Mouse (Mus musculus): ENCODE measurements at regions not wholly inside any gene's neighbourhood (a gene's known extent, or its start where the extent isn't known, plus 50 kb on each side); places are given as distances from the start of the nearest gene placed in this dataset.
"Not testable (repeated sequence)": the region's sequence is repeated elsewhere in the genome, so short reads cannot be mapped to it uniquely, and the experiment has no call there.

- DNase-seq (ENCODE audit: low spot score in 2 of 2) = no peak
Measured at GRCm38 (mm10) chr5:117040878-117041277, 75.0 kb downstream of the Suds3 start.

GRCm38 (mm10) chr5:117037261-117037660 lies 78.7 kb downstream of the Suds3 start:
- DNase-seq (ENCODE audit: low spot score in 2 of 2) = peak in 1 of 2 experiments; percentile 21

- DNase-seq (ENCODE audit: low spot score in 2 of 2) = no peak
Measured at GRCm38 (mm10) chr5:117032130-117032529, 83.8 kb downstream of the Suds3 start.

- no peak for DNase-seq (ENCODE audit: low spot score in 2 of 2)
Measured at GRCm38 (mm10) chr5:117025689-117026383, 90.1 kb downstream of the Suds3 start.

- no peak for DNase-seq (ENCODE audit: low spot score in 2 of 2)
Measured at GRCm38 (mm10) chr5:117018419-117019150, 97.3 kb downstream of the Suds3 start.

- DNase-seq (ENCODE audit: low spot score in 2 of 2) = no peak
Measured at GRCm38 (mm10) chr5:117011128-117011527, 104.8 kb downstream of the Suds3 start.

- DNase-seq (ENCODE audit: low spot score in 2 of 2) = no peak
Measured at GRCm38 (mm10) chr5:117000770-117001201, 115.1 kb downstream of the Suds3 start.

- DNase-seq (ENCODE audit: low spot score in 2 of 2) = no peak
Measured at GRCm38 (mm10) chr5:116994508-116994907, 121.4 kb downstream of the Suds3 start.

- DNase-seq (ENCODE audit: low spot score in 2 of 2) = no peak
Measured at GRCm38 (mm10) chr5:116993674-116994073, 122.2 kb downstream of the Suds3 start.

GRCm38 (mm10) chr5:116991461-116991860 lies 124.5 kb downstream of the Suds3 start:
- no peak for DNase-seq (ENCODE audit: low spot score in 2 of 2)

GRCm38 (mm10) chr5:116971474-116971873 lies 144.4 kb downstream of the Suds3 start:
- not testable (repeated sequence) for DNase-seq (ENCODE audit: low spot score in 2 of 2)

GRCm38 (mm10) chr5:116964171-116964570 lies 151.7 kb downstream of the Suds3 start:
- DNase-seq (ENCODE audit: low spot score in 2 of 2) = no peak

- DNase-seq (ENCODE audit: low spot score in 2 of 2) = no peak
Measured at GRCm38 (mm10) chr5:116963106-116963505, 152.8 kb downstream of the Suds3 start.

GRCm38 (mm10) chr5:116960041-116960440 lies 155.9 kb downstream of the Suds3 start:
- no peak for DNase-seq (ENCODE audit: low spot score in 2 of 2)

GRCm38 (mm10) chr5:116958141-116958540 lies 157.8 kb downstream of the Suds3 start:
- no peak for DNase-seq (ENCODE audit: low spot score in 2 of 2)

GRCm38 (mm10) chr5:116956572-116956971 lies 159.3 kb downstream of the Suds3 start:
- DNase-seq (ENCODE audit: low spot score in 2 of 2) = no peak

GRCm38 (mm10) chr5:116950280-116950881 lies 165.5 kb downstream of the Suds3 start:
- no peak for DNase-seq (ENCODE audit: low spot score in 2 of 2)

GRCm38 (mm10) chr5:116934585-116934984 lies 181.3 kb downstream of the Suds3 start:
- no peak for DNase-seq (ENCODE audit: low spot score in 2 of 2)

GRCm38 (mm10) chr5:116934151-116934550 lies 181.8 kb downstream of the Suds3 start:
- DNase-seq (ENCODE audit: low spot score in 2 of 2) = no peak

GRCm38 (mm10) chr5:116933105-116933504 lies 182.8 kb downstream of the Suds3 start:
- no peak for DNase-seq (ENCODE audit: low spot score in 2 of 2)

GRCm38 (mm10) chr5:116923761-116924160 lies 192.2 kb downstream of the Suds3 start:
- no peak for DNase-seq (ENCODE audit: low spot score in 2 of 2)

- DNase-seq (ENCODE audit: low spot score in 2 of 2) = no peak
Measured at GRCm38 (mm10) chr5:116922059-116922671, 193.7 kb downstream of the Suds3 start.
